Mouse (Mus musculus): ENCODE measurements around the gene Gm14862. TPM values are rescaled to one million over a fixed set of nuclear protein-coding genes. Genes with fewer than 3 reads are reported as not detected.
A peak's percentile ranks its signal among the peaks of the same experiment; 100 is the strongest.

The Gm14862 gene
- polyA plus RNA-seq, 1 experiment: not detected

DNA sequence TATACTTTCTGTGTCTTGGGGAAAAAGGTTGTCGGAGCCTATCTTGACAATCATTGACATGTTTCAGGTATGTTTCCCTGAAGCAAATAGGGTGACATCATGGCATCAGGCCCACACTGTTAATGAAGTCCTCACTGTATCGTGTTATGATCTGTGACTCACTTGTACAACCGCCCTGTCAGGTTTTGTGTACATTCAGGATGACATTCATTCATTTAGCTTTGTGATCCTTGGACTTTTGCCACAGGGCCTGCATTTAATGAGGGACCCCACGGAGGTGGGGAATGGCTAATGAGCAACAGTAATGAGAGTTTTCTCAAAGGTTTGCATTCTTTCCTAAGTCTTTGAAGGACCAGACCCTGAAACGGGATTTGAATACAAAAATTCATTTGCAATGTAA lies 7.8 kb downstream of the Gm14862 start:
- 61% methylated on average over 5 of the region's 5 CpGs for WGBS
- no peaks in the 10 kb centered on the region for H3K27me3 ChIP-seq (ENCODE audit: control insufficient read depth, insufficient read depth, low read length)
- no peak for DNase-seq
- no peaks in the 10 kb centered on the region; the same call in 1 of the 2 replicates for H3K4me1 ChIP-seq (ENCODE audit: control insufficient read depth, insufficient read depth, low read length)
- H3K4me3 ChIP-seq (replicated peaks; ENCODE audit: insufficient read depth, low read depth, low read length): no peak overlapping the region
- no peak overlapping the region for H3K27ac ChIP-seq (ENCODE audit: insufficient read depth, low read length)
- TF ChIP-seq POLR2A (IDR thresholded peaks at IDR 0.05; ENCODE audit: borderline replicate concordance, insufficient read depth, low read length) (no peak), CTCF (IDR thresholded peaks at IDR 0.05; ENCODE audit: borderline replicate concordance, insufficient read depth, low read depth, low read length) (no peak)

DNA sequence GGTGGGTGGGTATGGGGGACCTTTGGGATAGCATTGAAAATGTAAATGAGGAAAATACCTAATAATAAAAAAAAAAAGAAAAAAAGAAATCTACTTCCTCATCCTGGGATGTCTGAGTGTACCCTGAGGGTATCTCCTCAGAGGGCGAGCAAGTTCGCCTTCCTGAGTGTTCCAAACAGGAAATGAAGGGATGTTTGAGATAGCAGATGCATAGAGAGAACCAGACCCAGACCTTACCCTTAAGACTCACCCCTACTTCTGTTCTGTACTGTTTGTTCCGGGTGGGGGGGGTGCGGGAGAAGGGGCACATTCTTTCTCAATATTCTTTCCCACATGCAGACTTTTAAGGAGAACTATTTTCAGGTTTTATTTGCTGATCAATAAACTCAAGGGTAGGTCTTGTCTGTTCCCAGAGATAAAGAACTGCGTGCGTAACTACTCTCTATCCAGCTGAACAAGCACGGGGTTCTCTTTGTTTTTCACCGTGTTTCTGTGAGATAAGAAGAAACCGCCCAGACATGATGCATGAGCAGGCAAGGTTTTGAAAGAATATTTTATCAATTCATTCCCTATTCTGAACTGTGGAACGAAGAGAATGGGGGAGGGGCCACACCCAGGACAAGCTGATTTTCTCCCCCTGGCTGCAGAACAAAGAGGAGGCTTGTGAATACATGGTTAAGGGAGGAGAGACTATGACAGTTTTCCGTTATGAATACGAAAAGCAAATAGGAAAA lies 11.9 kb downstream of the Gm14862 start:
- DNase-seq: no peak

DNA sequence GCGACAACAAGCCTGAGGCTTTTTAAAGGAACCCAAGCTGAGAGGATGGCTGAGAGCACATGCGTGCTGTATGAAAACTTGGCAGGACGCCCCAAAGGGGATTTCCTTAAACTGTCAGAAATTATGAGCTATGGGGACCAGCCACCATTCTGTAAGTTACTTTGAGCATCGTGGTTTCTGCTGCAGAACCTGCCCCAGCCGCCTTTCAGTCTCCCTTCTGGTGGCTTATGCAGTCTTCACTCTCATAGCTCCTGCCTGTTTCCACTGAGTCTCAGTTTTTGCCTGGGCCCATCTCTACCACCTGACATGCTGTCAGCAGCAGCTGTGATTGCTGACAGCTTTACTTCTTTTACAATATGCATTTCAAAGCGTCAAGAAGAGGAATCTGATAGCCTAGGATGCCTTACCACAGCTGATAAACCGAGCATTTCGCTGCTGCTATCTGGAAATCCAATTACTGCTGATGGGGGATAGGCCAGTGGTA lies 13.3 kb downstream of the Gm14862 start:
- no peak overlapping the region for H3K4me3 ChIP-seq (replicated peaks; ENCODE audit: insufficient read depth, low read depth, low read length)
- peak overlapping the region; percentile 64; the same call in 1 of the 2 replicates for H3K27ac ChIP-seq (ENCODE audit: insufficient read depth, low read length)
- peak; percentile 45 to 46 for DNase-seq
- H3K4me1 ChIP-seq (ENCODE audit: control insufficient read depth, insufficient read depth, low read length): peaks cover 12% of the 10 kb centered on the region
- WGBS: 30% methylated on average over 8 of the region's 8 CpGs
- H3K27me3 ChIP-seq (ENCODE audit: control insufficient read depth, insufficient read depth, low read length): no peaks in the 10 kb centered on the region
- TF ChIP-seq POLR2A (IDR thresholded peaks at IDR 0.05; ENCODE audit: borderline replicate concordance, insufficient read depth, low read length): no peak
- no peak for TF ChIP-seq CTCF (IDR thresholded peaks at IDR 0.05; ENCODE audit: borderline replicate concordance, insufficient read depth, low read depth, low read length)

More for the DNA sequence above, 11.9 kb downstream of the Gm14862 start:
- Histone ChIP-seq H3K4me1 (ENCODE audit: control insufficient read depth, insufficient read depth, low read length) (peaks cover 12% of the 10 kb centered on the region), H3K27me3 (ENCODE audit: control insufficient read depth, insufficient read depth, low read length) (no peaks in the 10 kb centered on the region), H3K27ac (ENCODE audit: insufficient read depth, low read length) (no peak overlapping the region), H3K4me3 (replicated peaks; ENCODE audit: insufficient read depth, low read depth, low read length) (no peak overlapping the region)
- no peak for TF ChIP-seq CTCF (IDR thresholded peaks at IDR 0.05; ENCODE audit: borderline replicate concordance, insufficient read depth, low read depth, low read length)
- TF ChIP-seq POLR2A (IDR thresholded peaks at IDR 0.05; ENCODE audit: borderline replicate concordance, insufficient read depth, low read length): no peak
- WGBS: 80% methylated on average over 12 of the region's 12 CpGs

DNA sequence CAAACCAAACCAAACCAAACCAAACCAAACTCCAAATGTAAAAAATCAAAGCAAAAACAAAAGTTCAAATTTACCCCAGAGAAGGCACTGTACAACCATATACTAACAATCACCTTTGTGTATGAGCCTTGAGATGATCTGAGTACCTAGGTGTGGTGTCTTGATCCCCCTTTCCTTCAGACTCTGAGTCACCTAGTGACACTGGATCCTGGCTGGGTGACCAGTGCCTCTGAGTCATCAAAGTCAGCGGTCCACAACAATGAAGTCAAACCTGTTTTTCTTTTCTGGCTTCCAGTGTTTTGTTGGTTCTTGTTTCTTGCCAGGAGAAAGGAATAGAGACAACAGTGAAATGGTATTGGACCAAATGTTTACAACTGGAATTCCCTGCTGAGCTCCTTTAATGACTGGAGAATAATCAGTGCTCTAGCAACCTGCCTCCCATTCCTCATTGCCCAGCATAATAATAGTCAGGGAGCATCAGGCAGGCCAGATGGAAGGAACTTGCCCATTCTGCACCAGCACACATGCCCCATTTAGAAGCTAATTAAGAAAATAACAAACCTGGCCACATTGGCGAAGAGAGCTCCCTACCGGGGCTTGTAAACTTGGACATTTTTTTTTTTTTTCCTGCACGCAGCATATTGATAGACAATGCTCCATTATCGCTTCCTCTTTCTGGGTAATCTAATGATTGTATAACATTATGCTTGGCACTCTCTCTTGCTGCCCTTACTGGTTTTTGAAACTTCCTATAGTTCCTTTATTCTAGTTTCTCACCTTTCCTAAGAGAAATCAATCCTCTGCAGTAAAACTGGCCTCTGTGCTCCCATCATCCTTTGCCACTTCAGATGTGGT lies 15.7 kb downstream of the Gm14862 start:
- H3K4me3 ChIP-seq (replicated peaks; ENCODE audit: insufficient read depth, low read depth, low read length): no peak overlapping the region

DNA sequence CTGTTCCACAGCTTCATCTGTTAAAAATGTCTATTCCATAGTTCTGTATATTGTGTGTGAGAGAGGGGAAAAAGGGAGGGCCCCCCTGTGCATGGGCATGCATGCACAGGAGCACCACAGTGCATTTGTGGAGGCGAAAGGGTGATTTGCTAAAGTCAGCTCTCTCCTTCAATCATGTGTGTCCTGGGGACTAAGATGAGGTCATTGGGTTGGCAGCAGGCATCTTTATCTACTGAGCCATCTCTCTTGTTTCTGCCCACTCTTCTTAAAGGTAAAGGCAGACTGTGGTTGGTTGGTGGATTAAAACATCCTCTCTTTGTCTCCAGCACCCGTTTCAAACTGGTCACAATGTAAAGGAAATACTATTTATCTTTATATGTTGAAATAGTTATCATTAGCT lies 29.6 kb downstream of the Gm14862 start:
- peak; percentile 37 to 77 for DNase-seq
- Histone ChIP-seq H3K4me1 (ENCODE audit: control insufficient read depth, insufficient read depth, low read length) (peaks cover 6% of the 10 kb centered on the region; the same call in 1 of the 2 replicates), H3K4me3 (replicated peaks; ENCODE audit: insufficient read depth, low read depth, low read length) (no peak overlapping the region), H3K27ac (ENCODE audit: insufficient read depth, low read length) (peak overlapping the region; percentile 3; the same call in 1 of the 2 replicates), H3K27me3 (ENCODE audit: control insufficient read depth, insufficient read depth, low read length) (no peaks in the 10 kb centered on the region)
- WGBS: 18% methylated on average over 2 of the region's 2 CpGs
- TF ChIP-seq POLR2A (IDR thresholded peaks at IDR 0.05; ENCODE audit: borderline replicate concordance, insufficient read depth, low read length) (peak; percentile 21; the same call in 1 of the 2 replicates), CTCF (IDR thresholded peaks at IDR 0.05; ENCODE audit: borderline replicate concordance, insufficient read depth, low read depth, low read length) (no peak)

More for the DNA sequence above, 15.7 kb downstream of the Gm14862 start:
- H3K4me1 ChIP-seq (ENCODE audit: control insufficient read depth, insufficient read depth, low read length): peaks cover 12% of the 10 kb centered on the region
- 13% methylated on average over 5 of the region's 5 CpGs for WGBS
- peak; percentile 57 to 82 for DNase-seq
- TF ChIP-seq CTCF (IDR thresholded peaks at IDR 0.05; ENCODE audit: borderline replicate concordance, insufficient read depth, low read depth, low read length): no peak
- no peak for TF ChIP-seq POLR2A (IDR thresholded peaks at IDR 0.05; ENCODE audit: borderline replicate concordance, insufficient read depth, low read length)
- H3K27ac ChIP-seq (ENCODE audit: insufficient read depth, low read length): peak overlapping the region; percentile 81
- no peaks in the 10 kb centered on the region for H3K27me3 ChIP-seq (ENCODE audit: control insufficient read depth, insufficient read depth, low read length)

DNA sequence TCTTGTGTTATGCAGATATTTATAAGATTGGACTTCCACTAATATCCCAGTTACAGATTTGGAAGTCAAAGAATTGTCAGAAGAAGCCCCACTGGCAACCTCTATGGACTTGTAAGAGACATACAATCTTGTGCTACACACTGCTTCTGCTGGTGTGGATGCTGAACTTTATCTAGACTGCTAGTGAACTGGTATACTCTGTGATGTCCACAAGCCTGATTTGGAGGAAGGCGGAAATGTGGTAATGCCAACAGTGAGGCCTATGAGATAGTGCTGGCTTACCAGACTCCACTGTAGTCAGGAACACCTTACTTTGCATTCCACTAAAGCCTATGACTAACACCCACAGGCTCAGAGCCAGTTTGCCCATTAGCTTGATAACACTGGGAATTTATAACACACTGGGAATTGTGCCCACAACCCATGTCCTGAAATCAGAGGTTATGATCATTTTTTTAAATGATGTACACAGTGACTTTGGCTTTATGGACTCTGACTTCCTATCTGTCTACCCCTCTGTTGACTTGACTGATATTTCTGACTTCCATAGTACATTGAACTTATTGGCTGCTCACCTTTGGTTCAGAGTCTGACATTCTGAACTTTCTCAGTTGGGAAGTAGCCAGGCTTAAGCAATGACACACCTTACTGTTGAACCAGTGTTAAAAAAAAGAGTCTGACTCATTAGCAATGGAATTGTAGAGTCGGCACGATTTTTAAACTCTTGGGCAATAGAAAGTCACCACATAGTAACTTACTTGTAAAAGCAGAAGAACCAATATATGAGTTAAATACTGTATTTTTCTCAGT lies 34.1 kb downstream of the Gm14862 start:
- Histone ChIP-seq H3K27ac (ENCODE audit: insufficient read depth, low read length) (no peak overlapping the region), H3K27me3 (ENCODE audit: control insufficient read depth, insufficient read depth, low read length) (no peaks in the 10 kb centered on the region), H3K4me3 (replicated peaks; ENCODE audit: insufficient read depth, low read depth, low read length) (no peak overlapping the region), H3K4me1 (ENCODE audit: control insufficient read depth, insufficient read depth, low read length) (peaks cover 3% of the 10 kb centered on the region; the same call in 1 of the 2 replicates)
- 43% methylated on average over 3 of the region's 3 CpGs for WGBS
- peak in 1 of 2 experiments; percentile 66 for DNase-seq
- TF ChIP-seq CTCF (IDR thresholded peaks at IDR 0.05; ENCODE audit: borderline replicate concordance, insufficient read depth, low read depth, low read length) (no peak), POLR2A (IDR thresholded peaks at IDR 0.05; ENCODE audit: borderline replicate concordance, insufficient read depth, low read length) (no peak)

DNA sequence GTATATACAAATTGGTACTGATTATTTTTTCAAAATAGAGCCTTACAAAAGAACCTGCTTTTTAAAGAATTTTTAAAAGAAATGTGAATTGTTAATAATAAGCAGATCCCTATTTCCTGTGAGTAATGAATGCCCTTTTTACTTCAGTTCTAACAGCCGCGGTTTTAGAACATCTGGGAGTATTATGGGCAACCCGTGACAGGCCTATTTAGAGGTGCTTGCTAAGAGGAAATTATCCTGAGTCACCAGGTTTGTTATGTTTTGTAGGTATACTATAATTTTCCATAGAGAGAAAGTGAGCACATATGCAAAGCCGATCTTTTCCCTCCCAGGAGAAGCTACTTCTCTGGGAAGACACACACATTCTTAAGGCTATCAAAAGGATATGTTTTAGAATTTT lies 35.0 kb downstream of the Gm14862 start:
- 91% methylated on average over 4 of the region's 4 CpGs for WGBS

More for the DNA sequence above, 35.0 kb downstream of the Gm14862 start:
- TF ChIP-seq CTCF (IDR thresholded peaks at IDR 0.05; ENCODE audit: borderline replicate concordance, insufficient read depth, low read depth, low read length): no peak
- no peak for TF ChIP-seq POLR2A (IDR thresholded peaks at IDR 0.05; ENCODE audit: borderline replicate concordance, insufficient read depth, low read length)
- Histone ChIP-seq H3K4me3 (replicated peaks; ENCODE audit: insufficient read depth, low read depth, low read length) (no peak overlapping the region), H3K4me1 (ENCODE audit: control insufficient read depth, insufficient read depth, low read length) (peaks cover under 1% of the 10 kb centered on the region; the same call in 1 of the 2 replicates), H3K27me3 (ENCODE audit: control insufficient read depth, insufficient read depth, low read length) (no peaks in the 10 kb centered on the region), H3K27ac (ENCODE audit: insufficient read depth, low read length) (no peak overlapping the region)
- DNase-seq: no peak

Data from cerebellum, adult 2 months (tissue).